Mouse (Mus musculus) liver, adult 2 months (tissue): Measurements from ENCODE around the gene Abhd10. TPM values are rescaled to one million over a fixed set of nuclear protein-coding genes. Genes with fewer than 3 reads are reported as not detected.

Experiments used
- DNase-seq: peaks from one replicate; pipeline ENCODE4 v3.0.0-alpha.2; 2011; ENCODE audit warnings: low read depth, low spot score; ENCODE audit errors: extremely low read depth
- H3K27ac ChIP-seq: fragments of 200-500 bp; replicated peaks from 2 replicates; pipeline ENCODE4 v1.5.1; 2012; ENCODE audit warnings: low read depth, mild to moderate bottlenecking, control low read depth, inconsistent platforms, low read length; ENCODE audit not compliant: insufficient read depth
- H3K27me3 ChIP-seq: fragments of 200-500 bp; 2 replicates; pipeline ENCODE4 v1.6.1; 2012; ENCODE audit warnings: mild to moderate bottlenecking, moderate library complexity, low read length, inconsistent platforms; ENCODE audit not compliant: control insufficient read depth, insufficient read depth
- H3K36me3 ChIP-seq: fragments of 200-500 bp; 2 replicates; pipeline ENCODE4 v1.6.1; 2012; ENCODE audit warnings: low read length, inconsistent platforms; ENCODE audit not compliant: control insufficient read depth, insufficient read depth
- H3K4me1 ChIP-seq: fragments of 200-500 bp; 2 replicates; pipeline ENCODE4 v1.6.1; 2011; ENCODE audit warnings: low read length; ENCODE audit not compliant: control insufficient read depth, insufficient read depth
- H3K4me3 ChIP-seq: fragments of 200-500 bp; 2 replicates; pipeline ENCODE4 v1.5.1; 2011; ENCODE audit warnings: low read depth, mild to moderate bottlenecking, control low read depth, low read length, moderate library complexity; ENCODE audit not compliant: insufficient read depth
- H3K79me2 ChIP-seq: fragments of 200-500 bp; 2 replicates; pipeline ENCODE4 v1.6.1; 2012; ENCODE audit warnings: inconsistent platforms, mild to moderate bottlenecking, low read length, moderate library complexity; ENCODE audit not compliant: control insufficient read depth, insufficient read depth
- H3K9ac ChIP-seq: fragments of 200-500 bp; 2 replicates; pipeline ENCODE4 v1.6.1; 2012; ENCODE audit warnings: low read depth, mild to moderate bottlenecking, control low read depth, inconsistent platforms, low read length
- CTCF ChIP-seq: fragments of 200-500 bp; IDR thresholded peaks from 2 replicates; pipeline ENCODE4 v1.5.1; 2011; ENCODE audit warnings: low read depth, low read length, control low read depth
- POLR2A ChIP-seq: fragments of 200-500 bp; IDR thresholded peaks from 2 replicates; pipeline ENCODE4 v1.6.1; 2011; ENCODE audit warnings: low read length, control low read depth; ENCODE audit not compliant: insufficient read depth; ENCODE audit errors: extremely low read depth
- WGBS: fragments of 180-500 bp; shearing (Covaris S2); methylation state at CpG from one replicate; pipeline ENCODE4 v1.1.7; 2018; 5-methylcytosine and 5-hydroxymethylcytosine counted together
- polyA plus RNA-seq: library from polyadenylated mRNA; depleted of rRNA; stranded (reverse); fragments of >200 nt; gene quantifications from 2 replicates; pipeline ENCODE4 v1.2.3, GENCODE M21; 2012
- total RNA-seq: library from RNA; depleted of rRNA; stranded (reverse); fragments of >200 nt; gene quantifications from 2 replicates; pipeline ENCODE4 v1.2.3, GENCODE M21; 2014

Gene Abhd10
- total and polyA plus RNA-seq, 2 experiments, result 4.6 to 5.1 TPM

DNA sequence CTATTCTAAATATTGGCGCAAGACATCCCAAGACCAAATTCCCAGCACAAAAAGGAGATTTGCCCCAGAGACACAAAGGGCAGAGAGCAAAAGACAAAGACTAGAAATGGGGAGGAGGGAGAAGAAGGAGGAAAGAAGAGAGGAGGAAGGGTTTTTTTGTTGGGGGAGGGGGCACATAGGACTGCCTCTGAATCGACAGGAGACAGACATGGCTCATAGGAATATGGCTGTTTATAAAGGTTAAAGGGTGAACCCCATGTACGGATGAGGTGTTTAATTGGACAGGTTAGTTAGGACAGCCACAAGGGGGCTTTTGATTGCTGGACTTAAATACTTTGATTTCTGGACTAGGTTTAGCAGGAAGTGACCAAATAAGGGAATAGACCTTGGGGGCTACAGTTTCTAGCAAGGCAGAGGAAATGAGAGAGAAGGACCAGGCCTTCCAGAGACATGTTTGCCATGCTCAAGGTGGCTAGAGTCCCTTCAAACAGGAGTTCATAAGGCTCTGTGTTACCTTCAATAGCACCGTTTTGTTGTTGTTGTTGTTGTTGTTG lies 913 bp upstream of the Abhd10 start:
- TF ChIP-seq CTCF, result no peak
- no peak for TF ChIP-seq POLR2A
- H3K27ac ChIP-seq, result no peak overlapping the region
- no peaks in the 10 kb centered on the region for H3K4me1 ChIP-seq
- H3K36me3 ChIP-seq, result peaks cover 16% of the 10 kb centered on the region
- 76% methylated on average over 4 of the region's 4 CpGs for WGBS
- no peak overlapping the region for H3K4me3 ChIP-seq
- no peaks in the 10 kb centered on the region for H3K27me3 ChIP-seq
- peak; percentile 9 for DNase-seq
- no peaks in the 10 kb centered on the region for H3K79me2 ChIP-seq
- H3K9ac ChIP-seq, result no peak overlapping the region

DNA sequence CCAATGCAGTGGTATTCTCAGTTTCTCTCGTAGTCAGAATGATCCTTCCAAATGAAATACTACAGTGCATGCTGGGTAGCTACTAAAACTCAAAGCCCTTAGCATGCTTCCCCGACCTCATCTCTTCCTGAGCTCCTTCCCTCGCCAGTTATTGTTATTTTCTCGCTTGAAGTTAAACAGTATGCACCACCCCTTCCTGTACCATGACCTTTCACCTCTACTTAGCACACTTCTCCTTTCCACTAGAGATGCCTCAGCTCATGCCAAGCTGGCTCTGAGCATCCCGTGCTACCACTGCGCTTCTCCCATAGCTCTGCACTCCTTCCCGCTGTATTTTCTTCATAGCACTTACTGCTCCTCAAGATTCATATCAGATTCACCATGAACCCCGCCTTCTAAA lies 4.9 kb downstream of the Abhd10 start:
- Histone ChIP-seq H3K36me3 (peaks cover 21% of the 10 kb centered on the region; the same call in 1 of the 2 replicates), H3K9ac (no peak overlapping the region), H3K79me2 (peaks cover 3% of the 10 kb centered on the region; the same call in 1 of the 2 replicates), H3K27me3 (no peaks in the 10 kb centered on the region), H3K4me3 (no peak overlapping the region), H3K4me1 (no peaks in the 10 kb centered on the region; the same call in 1 of the 2 replicates), H3K27ac (no peak overlapping the region)
- TF ChIP-seq POLR2A (no peak), CTCF (no peak)
- WGBS, result 79% methylated on average over 8 of the region's 8 CpGs
- DNase-seq, result no peak

DNA sequence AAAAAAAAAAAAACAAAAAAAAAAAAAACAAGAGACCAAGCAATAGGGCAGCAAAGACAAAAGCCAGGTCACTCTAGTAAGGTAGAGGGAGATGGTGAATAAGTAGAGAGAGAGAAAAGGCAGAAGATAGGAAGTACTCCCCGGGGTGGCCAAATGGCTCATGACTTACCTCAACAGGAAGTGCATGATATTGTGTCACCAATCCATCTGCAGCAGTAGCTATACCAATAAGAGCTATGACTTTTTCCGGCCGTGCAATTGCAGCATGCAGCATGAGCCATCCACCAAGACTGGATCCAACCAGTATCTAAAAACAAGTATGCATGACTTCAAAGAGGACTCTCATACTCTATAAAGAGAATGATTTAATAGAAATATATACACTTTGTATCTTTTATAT lies 6.0 kb downstream of the Abhd10 start:
- TF ChIP-seq CTCF (no peak), POLR2A (no peak)
- Histone ChIP-seq H3K27me3 (no peaks in the 10 kb centered on the region), H3K27ac (no peak overlapping the region), H3K9ac (no peak overlapping the region), H3K79me2 (peaks cover 3% of the 10 kb centered on the region; the same call in 1 of the 2 replicates), H3K4me3 (no peak overlapping the region), H3K4me1 (no peaks in the 10 kb centered on the region; the same call in 1 of the 2 replicates), H3K36me3 (peaks cover 25% of the 10 kb centered on the region; the same call in 1 of the 2 replicates)
- WGBS, result 92% methylated on average over 3 of the region's 3 CpGs
- no peak for DNase-seq

DNA sequence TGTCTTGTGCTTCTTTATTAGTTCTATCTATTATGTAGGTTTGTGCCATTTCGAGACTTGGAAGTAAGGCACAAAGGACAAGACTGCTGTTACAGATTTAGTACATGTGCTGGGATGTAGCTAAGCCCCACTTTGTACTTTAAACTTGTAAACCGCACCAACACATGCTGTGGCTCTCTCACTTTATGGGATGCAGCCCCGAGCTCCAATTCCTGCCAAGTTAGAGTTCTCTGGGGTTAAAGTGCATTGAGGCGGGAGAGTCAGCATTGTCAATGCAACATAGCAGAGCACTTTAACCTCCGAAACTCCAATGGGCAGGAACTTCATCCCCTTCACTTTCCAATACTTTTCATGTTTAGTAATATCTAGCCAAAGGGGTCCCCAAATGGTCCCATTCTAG lies 13.6 kb downstream of the Abhd10 start:
- DNase-seq, result peak; percentile 77
- H3K79me2 ChIP-seq, result no peaks in the 10 kb centered on the region
- peaks cover under 1% of the 10 kb centered on the region; the same call in 1 of the 2 replicates for H3K27me3 ChIP-seq
- H3K36me3 ChIP-seq, result peaks cover 15% of the 10 kb centered on the region
- no peak for TF ChIP-seq CTCF
- no peak for TF ChIP-seq POLR2A
- H3K4me3 ChIP-seq, result no peak overlapping the region
- 33% methylated on average over 5 of the region's 5 CpGs for WGBS
- peaks cover 9% of the 10 kb centered on the region for H3K4me1 ChIP-seq
- H3K27ac ChIP-seq, result peak overlapping the region; percentile 15; the same call in 1 of the 2 replicates
- no peak overlapping the region for H3K9ac ChIP-seq

DNA sequence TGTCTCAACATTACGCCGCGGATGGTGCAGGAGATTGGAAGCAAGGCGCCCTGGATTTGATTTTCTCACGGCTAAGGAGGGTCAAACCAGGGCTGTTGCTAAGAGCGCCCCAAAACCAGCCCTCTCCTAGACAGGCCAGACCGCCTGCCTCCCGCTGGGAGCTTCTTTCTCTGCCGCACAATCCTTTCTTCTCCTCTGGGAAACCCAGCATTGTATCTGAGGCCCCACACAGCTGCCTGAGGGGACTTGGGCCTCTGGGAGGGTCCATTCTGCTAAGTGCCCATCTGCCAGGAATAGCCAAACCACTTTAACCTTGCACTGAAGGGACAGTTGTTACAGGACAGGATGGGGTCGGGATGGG lies 18.0 kb downstream of the Abhd10 start:
- TF ChIP-seq POLR2A (no peak), CTCF (no peak)
- WGBS, result 27% methylated on average over 10 of the region's 10 CpGs
- H3K4me1 ChIP-seq, result peaks cover 7% of the 10 kb centered on the region
- peaks cover 3% of the 10 kb centered on the region; the same call in 1 of the 2 replicates for H3K27me3 ChIP-seq
- no peak for DNase-seq
- no peaks in the 10 kb centered on the region for H3K36me3 ChIP-seq
- H3K9ac ChIP-seq, result no peak overlapping the region
- H3K27ac ChIP-seq, result no peak overlapping the region
- H3K79me2 ChIP-seq, result no peaks in the 10 kb centered on the region
- no peak overlapping the region for H3K4me3 ChIP-seq

DNA sequence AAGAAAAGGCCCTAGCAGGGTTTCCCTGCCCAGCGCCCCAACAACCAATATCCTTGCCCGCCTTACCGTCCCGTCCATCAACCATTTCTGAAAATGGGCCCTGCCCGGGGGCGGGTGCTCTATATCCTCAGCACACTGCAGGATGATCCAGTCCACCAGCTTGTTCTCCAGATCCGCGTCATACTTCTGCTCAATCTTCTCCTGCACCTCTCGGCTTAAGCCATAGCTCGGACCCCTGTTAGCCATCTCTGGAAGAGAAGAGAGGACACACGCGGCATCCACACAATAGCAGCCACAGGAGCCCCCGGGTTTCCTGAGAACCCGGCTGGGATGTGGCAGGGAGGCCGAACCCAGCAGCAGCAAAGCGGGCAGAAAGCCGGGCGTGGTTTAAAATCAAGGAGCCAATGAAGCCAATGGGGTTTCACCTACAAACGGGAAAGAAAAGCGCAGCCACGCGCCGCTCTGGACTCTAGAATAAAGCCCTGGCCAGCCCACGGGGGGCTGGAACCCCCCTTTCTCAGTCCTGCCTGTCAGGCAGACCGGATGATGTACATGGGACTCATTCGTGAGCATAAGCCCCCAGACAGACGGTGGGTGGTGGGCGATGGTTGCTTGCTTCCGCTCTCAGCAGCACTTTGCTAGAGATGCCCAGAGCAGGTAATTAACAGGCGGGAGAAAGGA lies 18.6 kb downstream of the Abhd10 start, which contains the start of gene Tagln3:
TSS of gene Tagln3 (minus strand) at position 548 of the 681 bp plus-strand sequence.
- no peaks in the 10 kb centered on the region for H3K79me2 ChIP-seq
- TF ChIP-seq POLR2A, result no peak
- no peak for TF ChIP-seq CTCF
- 12% methylated on average over 30 of the region's 30 CpGs for WGBS

More for the DNA sequence above, 18.6 kb downstream of the Abhd10 start, which contains the start of gene Tagln3:
- no peak within 1 kb of the TSS for H3K27ac ChIP-seq
- DNase-seq, result no peak
- H3K27me3 ChIP-seq, result peaks cover 3% of the 10 kb centered on the region; the same call in 1 of the 2 replicates
- H3K4me1 ChIP-seq, result peaks cover 3% of the 10 kb centered on the region; the same call in 1 of the 2 replicates
- H3K36me3 ChIP-seq, result no peaks in the 10 kb centered on the region
- no peak within 1 kb of the TSS for H3K9ac ChIP-seq
- H3K4me3 ChIP-seq, result no peak within 1 kb of the TSS
